14 mouse cellular contexts compared by ENCODE assay signal in the genomic region with DNA sequence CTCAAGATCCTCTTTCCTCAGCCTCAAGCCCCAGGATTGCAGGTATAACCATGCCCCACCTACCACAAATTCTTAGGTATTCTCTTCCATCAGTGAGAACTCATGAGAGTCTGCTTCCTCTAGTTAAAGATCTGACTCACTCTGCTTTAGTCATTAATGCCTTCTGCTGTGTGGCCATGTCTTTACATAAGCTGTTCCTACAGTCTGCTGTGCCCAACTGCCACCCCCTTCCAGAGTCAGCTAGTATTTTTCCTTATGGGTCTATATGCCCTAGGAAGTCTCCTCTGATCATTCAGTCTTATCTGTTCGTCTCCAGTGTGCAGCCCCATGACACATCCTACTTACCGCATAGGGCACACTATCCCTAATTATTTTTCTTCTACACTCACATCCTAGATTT.
"Had no signal": no experiment of that assay in that cellular context is flagged by ENCODE, and none has a peak within 500 bp of the region (broad histone marks: within the 10 kb centered on the region; RNA-seq: fewer than 3 reads in every experiment).

No protein-coding gene starts in this region.

- H3K9ac ChIP-seq: intestine, embryonic 15.5 days; limb, embryonic 12.5 days; liver, embryonic 13.5 days; liver, postnatal 0 days; lung, embryonic 15.5 days; midbrain, embryonic 13.5 days; neural tube, embryonic 15.5 days; stomach, embryonic 15.5 days had no signal

- DNase-seq: kidney, adult 18-20 months; kidney, postnatal 10 days; kidney, postnatal 4 days; liver; liver, embryonic 13.5 days; liver, postnatal 0 days; lung, postnatal 36 days; thymus, postnatal 36 days had no signal

- H3K36me3 ChIP-seq: intestine, embryonic 15.5 days; limb, embryonic 12.5 days; liver, embryonic 13.5 days; lung, embryonic 15.5 days; midbrain, embryonic 13.5 days; neural tube, embryonic 15.5 days; stomach, embryonic 15.5 days had no signal

- ATAC-seq: intestine, embryonic 15.5 days; liver, postnatal 0 days; midbrain, embryonic 13.5 days had no signal

- H3K4me1 ChIP-seq: intestine, embryonic 15.5 days; limb, embryonic 12.5 days; liver, embryonic 13.5 days; midbrain, embryonic 13.5 days; neural tube, embryonic 15.5 days; stomach, embryonic 15.5 days had no signal

- H3K4me2 ChIP-seq: intestine, embryonic 15.5 days; limb, embryonic 12.5 days; liver, embryonic 13.5 days; lung, embryonic 15.5 days; midbrain, embryonic 13.5 days; neural tube, embryonic 15.5 days; stomach, embryonic 15.5 days had no signal

- H3K27ac ChIP-seq: intestine, embryonic 15.5 days; limb, embryonic 12.5 days; liver, embryonic 13.5 days; lung, embryonic 15.5 days; midbrain, embryonic 13.5 days; neural tube, embryonic 15.5 days; stomach, embryonic 15.5 days had no signal

- H3K4me3 ChIP-seq: intestine, embryonic 15.5 days; limb, embryonic 12.5 days; liver, embryonic 13.5 days; lung, embryonic 15.5 days; midbrain, embryonic 13.5 days; neural tube, embryonic 15.5 days; stomach, embryonic 15.5 days had no signal

- H3K9me3 ChIP-seq: intestine, embryonic 15.5 days; liver, embryonic 13.5 days; lung, embryonic 15.5 days; midbrain, embryonic 13.5 days; neural tube, embryonic 15.5 days; stomach, embryonic 15.5 days had no signal

- H3K27me3 ChIP-seq: intestine, embryonic 15.5 days; limb, embryonic 12.5 days; liver, embryonic 13.5 days; lung, embryonic 15.5 days; midbrain, embryonic 13.5 days; neural tube, embryonic 15.5 days; stomach, embryonic 15.5 days had no signal
